Mouse (Mus musculus): ENCODE results near the gene Slc1a3. TPM values are rescaled to one million over a fixed set of nuclear protein-coding genes. Genes with fewer than 3 reads are reported as not detected.
"Not testable (repeated sequence)": the region's sequence is repeated elsewhere in the genome, so short reads cannot be mapped to it uniquely, and the experiment has no call there.

The Slc1a3 gene
- total and polyA plus RNA-seq, 3 experiments: 4.5 to 12.6 (median 6.5) TPM

- no peaks in the 10 kb centered on the region for H3K9me3 ChIP-seq (replicated peaks; ENCODE audit: low read length)
- DNase-seq (ENCODE audit: extremely low read depth): no peak
- H3K27ac ChIP-seq (ENCODE audit: insufficient read depth, low read depth): no peak overlapping the region
- dilution Hi-C loops (cut with MboI; ENCODE audit: extremely low pct_ligation_motif_present, extremely low pct_unique_long_range_greater_than_20kb, low sequenced_read_pairs): no loop called here
- H3K79me2 ChIP-seq (replicated peaks; ENCODE audit: control insufficient read depth, extremely low read depth, insufficient read depth, poor library complexity, severe bottlenecking): no peaks in the 10 kb centered on the region
- H3K4me3 ChIP-seq (replicated peaks in 1 of 3; ENCODE audit: low read depth in 2 of 3, low read length in 2 of 3, poor library complexity in 1 of 3): no peak overlapping the region
- H3K27me3 ChIP-seq (replicated peaks): no peaks in the 10 kb centered on the region
- H3K36me3 ChIP-seq (replicated peaks in 1 of 2; ENCODE audit: control insufficient read depth in 1 of 2, insufficient read depth in 1 of 2, low read length in 1 of 2): peaks cover 0 to 3% of the 10 kb centered on the region in 2 experiments
- no peak overlapping the region for H3K9ac ChIP-seq (ENCODE audit: insufficient read depth, low read depth)
- in situ Hi-C loops (cut with MboI; ENCODE audit: low pct_ligation_motif_present, low pct_unique_long_range_greater_than_20kb, low sequenced_read_pairs): no loop called here
- no peak overlapping the region for H3K4me2 ChIP-seq (ENCODE audit: insufficient read depth, low read depth, poor library complexity, severe bottlenecking)
- peaks cover 0 to 3% of the 10 kb centered on the region in 2 experiments; a peak in 2 of 4 replicates for H3K4me1 ChIP-seq (ENCODE audit: control insufficient read depth in 1 of 2, insufficient read depth in 2 of 2)
- TF ChIP-seq ZC3H11A (IDR thresholded peaks at IDR 0.05; ENCODE audit: low read depth, low read length): no peak
- no peak for TF ChIP-seq ELF1 (IDR thresholded peaks at IDR 0.05; ENCODE audit: low read depth, low read length)
- TF ChIP-seq USF1 (IDR thresholded peaks at IDR 0.05; ENCODE audit: low read depth, low read length): no peak
- no peak for TF ChIP-seq CHD2 (IDR thresholded peaks at IDR 0.05; ENCODE audit: low read length)
- TF ChIP-seq EP300 (IDR thresholded peaks at IDR 0.05; ENCODE audit: low read length): no peak
- no peak for TF ChIP-seq MAZ (IDR thresholded peaks at IDR 0.05; ENCODE audit: low read depth, low read length)
- no peak for TF ChIP-seq ZMIZ1 (IDR thresholded peaks at IDR 0.05; ENCODE audit: low read depth, low read length)
- TF ChIP-seq JUN (IDR thresholded peaks at IDR 0.05; ENCODE audit: insufficient read depth, low read depth, low read length): no peak
- no peak for TF ChIP-seq SMC3 (IDR thresholded peaks at IDR 0.05; ENCODE audit: low read depth, low read length)
Observed at GRCm38 (mm10) chr15:8697500-8697899, 13.1 kb downstream of the Slc1a3 start.

DNA sequence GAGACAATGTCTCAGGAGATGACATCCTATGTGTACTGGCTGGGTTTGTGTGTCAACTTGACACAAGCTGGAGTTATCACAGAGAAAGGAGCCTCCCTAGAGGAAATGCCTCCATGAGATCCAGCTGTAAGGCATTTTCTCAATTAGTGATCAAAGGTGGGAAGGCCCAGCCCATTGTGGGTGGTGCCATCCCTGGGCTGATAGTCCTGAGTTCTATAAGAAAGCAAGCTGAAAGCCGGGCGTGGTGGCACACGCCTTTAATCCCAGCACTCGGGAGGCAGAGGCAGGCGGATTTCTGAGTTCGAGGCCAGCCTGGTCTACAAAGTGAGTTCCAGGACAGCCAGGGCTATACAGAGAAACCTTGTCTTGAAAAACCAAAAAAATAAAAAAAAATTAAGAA, 20.4 kb downstream of the Slc1a3 start:
- H3K36me3 ChIP-seq (replicated peaks in 1 of 2; ENCODE audit: control insufficient read depth in 1 of 2, insufficient read depth in 1 of 2, low read length in 1 of 2): peaks cover 0 to 12% of the 10 kb centered on the region in 2 experiments
- in situ Hi-C loops (cut with MboI; ENCODE audit: low pct_ligation_motif_present, low pct_unique_long_range_greater_than_20kb, low sequenced_read_pairs); H3K4me1 ChIP-seq (ENCODE audit: control insufficient read depth in 1 of 2, insufficient read depth in 2 of 2); H3K79me2 ChIP-seq (replicated peaks; ENCODE audit: control insufficient read depth, extremely low read depth, insufficient read depth, poor library complexity, severe bottlenecking); H3K4me3 ChIP-seq (replicated peaks in 1 of 3; ENCODE audit: low read depth in 2 of 3, low read length in 2 of 3, poor library complexity in 1 of 3); H3K4me2 ChIP-seq (ENCODE audit: insufficient read depth, low read depth, poor library complexity, severe bottlenecking); DNase-seq (ENCODE audit: extremely low read depth); H3K27ac ChIP-seq (ENCODE audit: insufficient read depth, low read depth); H3K9ac ChIP-seq (ENCODE audit: insufficient read depth, low read depth); dilution Hi-C loops (cut with MboI; ENCODE audit: extremely low pct_ligation_motif_present, extremely low pct_unique_long_range_greater_than_20kb, low sequenced_read_pairs); H3K27me3 ChIP-seq (replicated peaks); H3K9me3 ChIP-seq (replicated peaks; ENCODE audit: low read length): not testable (repeated sequence)

- peaks cover 0 to 12% of the 10 kb centered on the region in 2 experiments for H3K36me3 ChIP-seq (replicated peaks in 1 of 2; ENCODE audit: control insufficient read depth in 1 of 2, insufficient read depth in 1 of 2, low read length in 1 of 2)
- in situ Hi-C loops (cut with MboI; ENCODE audit: low pct_ligation_motif_present, low pct_unique_long_range_greater_than_20kb, low sequenced_read_pairs): no loop called here
- H3K27me3 ChIP-seq (replicated peaks): no peaks in the 10 kb centered on the region
Observed at GRCm38 (mm10) chr15:8686846-8687245, 23.7 kb downstream of the Slc1a3 start.

More at GRCm38 (mm10) chr15:8686846-8687245, 23.7 kb downstream of the Slc1a3 start:
- DNase-seq (ENCODE audit: extremely low read depth): no peak
- Histone ChIP-seq H3K4me1 (ENCODE audit: control insufficient read depth in 1 of 2, insufficient read depth in 2 of 2) (peaks cover 4 to 15% of the 10 kb centered on the region in 2 experiments), H3K9me3 (replicated peaks; ENCODE audit: low read length) (no peaks in the 10 kb centered on the region), H3K27ac (ENCODE audit: insufficient read depth, low read depth) (no peak overlapping the region), H3K9ac (ENCODE audit: insufficient read depth, low read depth) (no peak overlapping the region), H3K4me2 (ENCODE audit: insufficient read depth, low read depth, poor library complexity, severe bottlenecking) (no peak overlapping the region), H3K4me3 (replicated peaks in 1 of 3; ENCODE audit: low read depth in 2 of 3, low read length in 2 of 3, poor library complexity in 1 of 3) (no peak overlapping the region), H3K79me2 (replicated peaks; ENCODE audit: control insufficient read depth, extremely low read depth, insufficient read depth, poor library complexity, severe bottlenecking) (0 out of 2 replicates have a peak, but pooled peaks cover 6% of the 10 kb centered on the region)
- TF ChIP-seq CHD1 (IDR thresholded peaks at IDR 0.05; ENCODE audit: low read depth, low read length) (peak; percentile 29; the same call in 1 of the 2 replicates), MAFK (IDR thresholded peaks at IDR 0.05; ENCODE audit: insufficient replicate concordance, low read length) (no peak)
- dilution Hi-C loops (cut with MboI; ENCODE audit: extremely low pct_ligation_motif_present, extremely low pct_unique_long_range_greater_than_20kb, low sequenced_read_pairs): no loop called here
